Mouse (Mus musculus) retina, adult 2 months (tissue): ENCODE results near the gene Gsto2.

Source experiments
- DNase-seq: peaks from one replicate; pipeline ENCODE4 v3.0.0-alpha.2; 2012; ENCODE audit warnings: low read depth, low spot score

Gene Gsto2

GRCm38 (mm10) chr19:47919126-47919965 lies 54.0 kb downstream of the Gsto2 start, which contains the start of the genes Cfap43 and Itprip:
Cfap43 (minus strand) TSS chr19:47919287.
Itprip (minus strand) TSS chr19:47919299.
- DNase-seq: no peak

- no peak for DNase-seq
Measured at GRCm38 (mm10) chr19:47919966-47920375, 54.6 kb downstream of the Gsto2 start.

- no peak for DNase-seq
Measured at GRCm38 (mm10) chr19:47925819-47926218, 60.5 kb downstream of the Gsto2 start.

GRCm38 (mm10) chr19:47927032-47927431 lies 61.7 kb downstream of the Gsto2 start:
- no peak for DNase-seq

GRCm38 (mm10) chr19:47929043-47929442 lies 63.7 kb downstream of the Gsto2 start:
- DNase-seq: no peak

GRCm38 (mm10) chr19:47931982-47932638 lies 66.8 kb downstream of the Gsto2 start:
- DNase-seq: no peak

GRCm38 (mm10) chr19:47934146-47934545 lies 68.8 kb downstream of the Gsto2 start:
- DNase-seq: no peak

- DNase-seq: no peak
Measured at GRCm38 (mm10) chr19:47934636-47935238, 69.4 kb downstream of the Gsto2 start.

- no peak for DNase-seq
Measured at GRCm38 (mm10) chr19:47935530-47935929, 70.2 kb downstream of the Gsto2 start.
